Mouse (Mus musculus) kidney, adult 10 weeks (tissue): ENCODE results near the gene Rpl10a. TPM values are rescaled to one million over a fixed set of nuclear protein-coding genes. Genes with fewer than 3 reads are reported as not detected.

Experiments used
- polyA plus RNA-seq: library from polyadenylated mRNA; stranded (reverse); fragments of 350-450 nt; fragmentation: Illumina TruSeq; extraction: RNeasy Lipid Tissue Mini Kit (QIAGEN cat#74804); gene quantifications from one replicate; pipeline ENCODE4 v1.2.3, GENCODE M21; 2014; ENCODE audit warnings: low read depth, low replicate concordance

Rpl10a gene
- polyA plus RNA-seq: 117 TPM

GRCm38 (mm10) chr17:28328366-28328928 lies at the start of gene Rpl10a:
Gene Rpl10a (plus strand): TSS chr17:28328471.

GRCm38 (mm10) chr17:28313212-28313879 lies 14.9 kb upstream of the Rpl10a start, which contains the start of gene Fance:
Gene Fance (plus strand): TSS chr17:28313519.

DNA sequence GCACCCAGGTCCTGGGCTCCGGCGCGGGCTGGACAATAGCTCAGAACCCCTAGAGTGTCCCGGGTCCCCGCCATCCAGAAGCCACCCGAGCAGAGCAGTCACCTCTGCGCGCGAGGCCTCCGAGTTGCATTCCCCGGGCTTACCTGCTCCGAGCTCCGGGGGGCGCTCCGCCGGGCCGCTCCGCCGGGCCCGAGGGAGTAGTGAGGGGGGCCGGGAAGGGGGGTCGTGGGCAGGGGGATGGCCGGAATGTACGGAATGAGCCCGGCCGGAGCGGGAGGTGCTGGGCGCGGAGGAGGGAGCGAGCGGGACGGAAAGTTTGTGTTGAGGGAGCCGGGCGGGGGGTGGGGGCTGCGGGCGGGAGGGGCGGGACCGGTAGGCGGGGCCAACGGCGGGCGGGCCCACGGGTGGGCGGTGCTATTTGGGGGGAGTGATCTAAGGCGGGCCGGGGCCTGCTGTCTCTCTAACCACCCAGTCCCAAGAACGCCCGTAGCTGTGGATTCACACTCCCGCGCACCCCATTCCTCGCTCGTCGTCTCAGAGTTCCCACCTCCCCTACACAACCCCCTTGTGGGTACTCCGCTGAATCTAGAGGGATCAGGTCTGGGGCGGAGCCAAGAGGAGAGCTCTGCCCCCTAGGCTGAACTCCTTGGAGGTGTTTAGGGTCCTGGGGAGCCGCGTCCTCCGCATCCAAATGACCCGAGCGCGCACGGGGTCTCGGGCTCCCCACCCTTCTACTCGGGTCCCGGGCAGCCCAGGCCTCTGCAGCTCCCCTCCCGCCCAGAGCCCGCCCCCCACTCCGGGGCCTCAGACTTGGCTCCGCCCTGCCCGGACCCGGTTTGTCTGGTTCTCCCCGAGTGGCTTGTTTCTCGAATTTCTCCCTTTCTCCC lies 22.4 kb downstream of the Rpl10a start, which contains the start of gene Tead3:
Tead3 (minus strand) TSS at position 352 of the 887 bp plus-strand sequence.

GRCm38 (mm10) chr17:28365122-28365521 lies 36.9 kb downstream of the Rpl10a start, which contains the start of gene Tulp1:
Gene Tulp1 (minus strand): TSS chr17:28365222.

Other genes with a start within 250 kb of the Rpl10a start
- not detected for gene Tcp11, start 247.8 kb upstream of the Rpl10a start, polyA plus RNA-seq
- 0.77 TPM for gene Scube3, start 186.3 kb upstream of the Rpl10a start, polyA plus RNA-seq
- gene Zfp523, start 151.3 kb upstream of the Rpl10a start, polyA plus RNA-seq: 0.73 TPM
- 0.53 TPM for gene Def6, start 120.7 kb upstream of the Rpl10a start, polyA plus RNA-seq
- 0.61 TPM for gene Ppard, start 95.8 kb upstream of the Rpl10a start, polyA plus RNA-seq
- gene Fance, start 15.0 kb upstream of the Rpl10a start, polyA plus RNA-seq: not detected
- gene Tead3, start 22.3 kb downstream of the Rpl10a start, polyA plus RNA-seq: 0.49 TPM
- gene Tulp1, start 36.8 kb downstream of the Rpl10a start, polyA plus RNA-seq: not detected
- 45.0 TPM for gene Fkbp5, start 189.1 kb downstream of the Rpl10a start, polyA plus RNA-seq
- gene Armc12, start 202.3 kb downstream of the Rpl10a start, polyA plus RNA-seq: 0.44 TPM
- gene Clpsl2, start 220.9 kb downstream of the Rpl10a start, polyA plus RNA-seq: not detected
- gene Clps, start 232.3 kb downstream of the Rpl10a start, polyA plus RNA-seq: not detected
- not detected for gene Lhfpl5, start 247.2 kb downstream of the Rpl10a start, polyA plus RNA-seq